ENCODE assay signal across 26 mouse cellular contexts in genomic region chr13:108180821-108181220, GRCm38 (mm10). TPM values are rescaled to one million over a fixed set of nuclear protein-coding genes. Genes with fewer than 3 reads are reported as not detected.
DNase-seq lines count a peak whose midpoint lies in the region; ATAC-seq and TF ChIP-seq lines count a peak whose summit lies in the region.
"Had no signal": no experiment of that assay in that cellular context is flagged by ENCODE, and none has a peak within 500 bp of the region (broad histone marks: within the 10 kb centered on the region; RNA-seq: fewer than 3 reads in every experiment).

No protein-coding gene starts in this region.

- no peak for TF ChIP-seq POLR2A in MEL (IDR thresholded peaks at IDR 0.05; ENCODE audit: control insufficient read depth in 1 of 2, insufficient read depth in 1 of 2, low read depth in 1 of 2, low read length in 2 of 2, poor library complexity in 1 of 2)

- no peak overlapping the region for H3K4me3 ChIP-seq in heart, embryonic 14.5 days (ENCODE audit: control insufficient read depth in 1 of 2, insufficient read depth in 1 of 2, low read depth in 1 of 2, low read length in 2 of 2)
- H3K4me3 ChIP-seq in MEL (ENCODE audit: control insufficient read depth in 1 of 2, insufficient read depth in 1 of 2, low read depth in 2 of 2, low read length in 2 of 2): no peak overlapping the region
- H3K4me3 ChIP-seq: embryonic facial prominence, embryonic 10.5 days; embryonic facial prominence, embryonic 13.5 days; erythroblast, embryonic 14.5 days; forebrain, embryonic 12.5 days; forebrain, embryonic 15.5 days; heart, embryonic 10.5 days; heart, embryonic 15.5 days; hindbrain, embryonic 15.5 days had no signal

- H3K27ac ChIP-seq in heart, embryonic 14.5 days (replicated peaks in 1 of 2; ENCODE audit: control insufficient read depth in 1 of 2, insufficient read depth in 1 of 2, low read depth in 2 of 2, low read length in 2 of 2): 0 out of 4 replicates have a peak overlapping the region, but pooled peaks have one; percentile 3 to 19
- peak overlapping the region; percentile 43 for H3K27ac ChIP-seq in MEL (ENCODE audit: control insufficient read depth, low read depth, low read length)
- H3K27ac ChIP-seq: embryonic facial prominence, embryonic 10.5 days; embryonic facial prominence, embryonic 13.5 days; forebrain, embryonic 12.5 days; forebrain, embryonic 15.5 days; heart, embryonic 10.5 days; heart, embryonic 15.5 days; hindbrain, embryonic 15.5 days had no signal

- H3K4me1 ChIP-seq in heart, embryonic 14.5 days (ENCODE audit: control insufficient read depth in 2 of 2, insufficient read depth in 2 of 2, low read length in 2 of 2): no peaks in the 10 kb centered on the region
- peaks cover 22 to 34% of the 10 kb centered on the region in 2 experiments for H3K4me1 ChIP-seq in MEL (ENCODE audit: control insufficient read depth in 1 of 2, insufficient read depth in 2 of 2, low read length in 2 of 2)
- H3K4me1 ChIP-seq: embryonic facial prominence, embryonic 10.5 days; embryonic facial prominence, embryonic 13.5 days; forebrain, embryonic 12.5 days; forebrain, embryonic 15.5 days; heart, embryonic 10.5 days; heart, embryonic 15.5 days; hindbrain, embryonic 15.5 days had no signal

- no peak for DNase-seq in heart, postnatal 10 days
- DNase-seq in MEL (ENCODE audit: low read depth, low spot score): peak; percentile 48
- no peak for DNase-seq in cerebellum, adult 11-12 months
- no peak for DNase-seq in Muller cell, postnatal 12 days (ENCODE audit: inconsistent ontology term)
- DNase-seq: adrenal gland, postnatal 10 days; adrenal gland, postnatal 36 days; cerebellum, adult 2 months; cerebellum, adult 9-11 months; cerebellum, postnatal 25 days; embryo, embryonic 11 days; gastrocnemius, postnatal 25 days; heart, postnatal 14 days; heart, postnatal 4 days had no signal

- no peak for TF ChIP-seq RAD21 in MEL (IDR thresholded peaks at IDR 0.05; ENCODE audit: low read depth, low read length)

- H3K36me3 ChIP-seq in heart, embryonic 14.5 days (ENCODE audit: control insufficient read depth, insufficient read depth, low read length): peaks cover 70% of the 10 kb centered on the region
- H3K36me3 ChIP-seq in MEL (ENCODE audit: control insufficient read depth in 1 of 2, insufficient read depth in 2 of 2, low read length in 2 of 2): peaks cover 8 to 36% of the 10 kb centered on the region in 2 experiments

- intact Hi-C loops in heart, postnatal 10 days (cut with DNase I): no loop called here

- ATAC-seq in heart, embryonic 14.5 days (ENCODE audit: insufficient number of reproducible peaks, insufficient read depth, low FRiP score, low read depth): no peak
- ATAC-seq in common myeloid progenitor, adult 5-6 weeks (replicated peaks; ENCODE audit: low read depth, poor library complexity, severe bottlenecking): peak; percentile 59
- ATAC-seq: CD4-positive, CD25-positive, alpha-beta regulatory T cell, adult 4 months; forebrain, embryonic 15.5 days; intestine, postnatal 0 days; Patski had no signal

- H3K9me3 ChIP-seq in heart, embryonic 14.5 days (ENCODE audit: control insufficient read depth, low read length): no peaks in the 10 kb centered on the region
- H3K9me3 ChIP-seq in MEL (replicated peaks; ENCODE audit: insufficient read depth, low read length): no peaks in the 10 kb centered on the region
- H3K9me3 ChIP-seq: embryonic facial prominence, embryonic 10.5 days; embryonic facial prominence, embryonic 13.5 days; forebrain, embryonic 12.5 days; forebrain, embryonic 15.5 days; heart, embryonic 10.5 days; heart, embryonic 15.5 days; hindbrain, embryonic 15.5 days had no signal

- 54% methylated on average over 5 of the region's 5 CpGs for WGBS in heart, embryonic 14.5 days

- no peaks in the 10 kb centered on the region for H3K27me3 ChIP-seq in heart, embryonic 14.5 days (ENCODE audit: control insufficient read depth, insufficient read depth, low read length)
- H3K27me3 ChIP-seq in MEL (ENCODE audit: control insufficient read depth in 1 of 2, insufficient read depth in 2 of 2, low read length in 2 of 2): no peaks in the 10 kb centered on the region
- H3K27me3 ChIP-seq: embryonic facial prominence, embryonic 13.5 days; forebrain, embryonic 12.5 days; forebrain, embryonic 15.5 days; heart, embryonic 15.5 days; hindbrain, embryonic 15.5 days; Patski had no signal

- no peak overlapping the region for H3K9ac ChIP-seq in heart, embryonic 14.5 days (ENCODE audit: low read length)
- no peak overlapping the region for H3K9ac ChIP-seq in MEL (ENCODE audit: control insufficient read depth, low read depth, low read length, poor library complexity, severe bottlenecking)
- H3K9ac ChIP-seq: embryonic facial prominence, embryonic 13.5 days; forebrain, embryonic 12.5 days; forebrain, embryonic 15.5 days; heart, embryonic 15.5 days; hindbrain, embryonic 15.5 days had no signal

- H3K4me2 ChIP-seq in heart, embryonic 14.5 days (ENCODE audit: low read length): no peak overlapping the region; the same call in 1 of the 2 replicates
- H3K4me2 ChIP-seq: embryonic facial prominence, embryonic 13.5 days; forebrain, embryonic 12.5 days; forebrain, embryonic 15.5 days; heart, embryonic 15.5 days; hindbrain, embryonic 15.5 days had no signal

- no peaks in the 10 kb centered on the region; the same call in 1 of the 2 replicates for H3K79me2 ChIP-seq in MEL (ENCODE audit: control insufficient read depth, insufficient read depth, low read length, poor library complexity)

- no peak for TF ChIP-seq EP300 in MEL (IDR thresholded peaks at IDR 0.05; ENCODE audit: low read depth in 1 of 2, low read length in 2 of 2)

- TF ChIP-seq CTCF in MEL (IDR thresholded peaks at IDR 0.05 in 2 of 3, conservative IDR thresholded peaks at IDR 0.05 in 1 of 3; ENCODE audit: control insufficient read depth in 1 of 3, insufficient read depth in 1 of 3, low read depth in 2 of 3, low read length in 3 of 3, poor library complexity in 1 of 3, severe bottlenecking in 1 of 3): no peak

TF ChIP-seq in MEL, 35 proteins besides CTCF, POLR2A, EP300 and RAD21:
- TF ChIP-seq ETS1 (IDR thresholded peaks at IDR 0.05; ENCODE audit: low read depth, low read length) (no peak), SIN3A (IDR thresholded peaks at IDR 0.05; ENCODE audit: low read length) (0 out of 2 replicates have a peak, but pooled peaks have one; percentile 42)

RNA-seq across cellular contexts. Expression of gene Ercc8, which starts 22.3 kb away (rescaled TPM):
- 11.8 and 12.5 TPM in 2 replicates for polyA plus RNA-seq in heart, embryonic 14.5 days (2014; fragmentation: Nextera tagmentation; extraction: Ambion mirVana)
- 10 to 100 TPM; 12.9 to 15.2 TPM for total RNA-seq in heart, postnatal 10 days (2021)
- total RNA-seq in MEL (2012; rRNA removed): 20.3 and 22.2 TPM in 2 replicates
- 10 to 100 TPM in 1 of 2 experiments, not detected in 1; 15.9 TPM for polyA plus RNA-seq in MEL (2012; ENCODE audit: insufficient read depth in 1 of 2, insufficient read length in 2 of 2, low read depth in 1 of 2, low replicate concordance in 2 of 2, missing spikeins in 1 of 2)
- 13.0 and 19.3 TPM in 2 replicates for total RNA-seq in common myeloid progenitor, adult 5-6 weeks (2017)

RNA-seq across cellular contexts. Expression of gene Ndufaf2, which starts 22.4 kb away (rescaled TPM):
- 56.8 and 58.1 TPM in 2 replicates for polyA plus RNA-seq in heart, embryonic 14.5 days (2014; fragmentation: Nextera tagmentation; extraction: Ambion mirVana)
- total RNA-seq in heart, postnatal 10 days (2021): 10 to 100 TPM; 24.2 to 25.1 TPM
- total RNA-seq in MEL (2012; rRNA removed): 43.7 and 50.9 TPM in 2 replicates
- polyA plus RNA-seq in MEL (2012; ENCODE audit: insufficient read depth in 1 of 2, insufficient read length in 2 of 2, low read depth in 1 of 2, low replicate concordance in 2 of 2, missing spikeins in 1 of 2): 10 to 100 TPM in 1 of 2 experiments, not detected in 1; 76.0 TPM
- total RNA-seq in common myeloid progenitor, adult 5-6 weeks (2017): 56.9 and 98.3 TPM in 2 replicates

RNA-seq across cellular contexts. Expression of gene Elovl7, which starts 33.4 kb away (rescaled TPM):
- polyA plus RNA-seq in heart, embryonic 14.5 days (2014; fragmentation: Nextera tagmentation; extraction: Ambion mirVana): 2.3 and 2.9 TPM in 2 replicates
- total RNA-seq in heart, postnatal 10 days (2021): under 1 TPM; 0.41 to 0.50 TPM
- not detected in 2 replicates for total RNA-seq in MEL (2012; rRNA removed)
- polyA plus RNA-seq in MEL (2012; ENCODE audit: insufficient read depth in 1 of 2, insufficient read length in 2 of 2, low read depth in 1 of 2, low replicate concordance in 2 of 2, missing spikeins in 1 of 2): not detected
- total RNA-seq in common myeloid progenitor, adult 5-6 weeks (2017): 0.05 and 3.7 TPM in 2 replicates
- polyA plus RNA-seq: erythroblast, embryonic 14.5 days had no signal
